Mouse (Mus musculus) ES-CJ7 (cell line): Measurements from ENCODE around the gene Pfkfb3.

Experiments used
- DNase-seq: peaks from one replicate; pipeline ENCODE4 v3.0.0; 2011; ENCODE audit warnings: low read depth, low spot score

Pfkfb3 gene

DNA sequence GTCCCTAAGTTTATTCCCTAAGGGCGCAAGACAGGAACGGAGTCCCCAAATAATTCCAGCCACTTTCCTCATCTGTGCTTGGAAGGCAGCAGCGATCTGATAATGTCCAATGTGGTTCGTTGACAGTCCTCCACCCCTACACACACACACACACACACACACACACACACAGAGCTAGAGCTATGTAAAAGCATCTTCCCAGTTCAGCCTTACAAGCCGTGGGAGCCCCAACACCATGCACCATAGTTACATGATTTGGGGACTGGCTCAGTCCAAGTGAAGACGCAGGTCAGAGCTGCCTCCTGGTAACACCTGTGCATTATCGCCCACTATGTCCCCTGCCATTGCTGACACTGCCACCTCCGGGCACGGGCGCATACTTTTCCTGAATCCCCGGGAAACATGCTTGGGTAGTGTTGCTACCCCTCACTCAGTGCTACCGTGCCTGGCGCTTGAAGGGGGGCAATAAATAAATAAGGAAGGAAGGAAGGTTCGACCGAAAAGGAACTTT lies 51.6 kb downstream of the Pfkfb3 start:
- DNase-seq = no peak

DNA sequence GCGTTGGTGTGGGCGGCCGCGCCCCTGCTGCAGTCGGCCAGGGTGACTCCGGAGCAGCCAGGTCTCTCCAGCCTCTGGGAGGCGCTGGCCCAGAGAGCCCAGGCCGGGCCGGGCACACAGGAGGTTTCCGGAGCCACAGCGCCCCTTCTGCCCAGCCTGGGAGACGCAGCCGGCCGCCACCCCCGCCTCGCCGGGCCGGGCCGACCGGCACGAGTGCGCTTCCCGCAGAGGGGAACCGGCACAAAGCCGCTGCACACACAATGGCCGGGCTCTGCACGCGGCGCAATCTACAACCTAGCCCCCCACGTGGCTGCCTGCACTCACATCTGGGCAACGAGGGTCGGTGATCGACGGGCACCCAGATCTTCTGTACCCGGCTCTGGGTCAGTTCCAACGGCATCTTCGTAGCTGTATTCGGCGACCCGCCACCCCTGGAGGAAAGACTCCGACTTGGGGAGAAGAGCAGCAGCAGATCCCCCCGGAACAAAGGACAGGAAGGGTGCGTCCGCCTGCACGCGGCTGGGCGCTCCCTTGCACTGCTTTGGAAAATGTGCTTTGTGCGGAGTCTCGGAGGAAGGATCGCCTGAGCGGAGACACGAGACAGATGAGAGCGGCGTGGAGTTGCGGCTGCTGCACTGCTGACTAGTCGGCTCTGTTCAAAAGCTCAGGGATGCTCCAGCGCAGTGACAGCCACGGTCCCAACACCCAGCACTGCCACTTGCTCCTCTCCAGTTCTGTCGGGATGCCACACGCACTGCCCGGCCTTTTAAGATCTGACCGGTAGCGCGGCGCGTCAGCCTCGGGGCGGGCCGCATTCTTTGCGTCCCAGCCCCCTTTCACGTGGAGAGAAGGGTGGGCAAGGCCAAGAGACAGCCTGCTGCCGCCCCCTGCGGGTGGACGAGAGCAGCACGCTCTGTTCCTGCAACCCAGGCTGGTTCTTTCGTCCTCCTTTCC lies 52.3 kb downstream of the Pfkfb3 start:
- peak; percentile 89 for DNase-seq

DNA sequence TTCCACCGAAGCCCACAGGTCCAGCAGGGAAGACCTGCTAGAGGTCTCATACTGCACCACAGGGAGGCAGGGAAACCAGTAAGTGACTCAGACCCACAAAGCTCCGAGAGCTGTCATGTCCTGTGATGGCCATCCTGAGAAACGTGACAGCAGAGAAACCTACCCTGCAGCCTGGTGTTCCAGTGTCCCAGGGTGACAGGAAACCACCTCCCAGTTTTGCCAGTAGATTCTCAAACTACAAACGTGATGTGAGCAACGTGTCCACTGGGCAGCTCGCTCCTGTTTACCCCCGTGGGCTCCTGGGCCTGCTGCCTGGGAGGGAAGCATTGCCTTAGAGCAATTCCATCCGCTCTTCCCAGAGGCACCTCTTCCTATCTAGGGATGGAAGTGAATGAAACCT lies 53.2 kb downstream of the Pfkfb3 start:
- no peak for DNase-seq

DNA sequence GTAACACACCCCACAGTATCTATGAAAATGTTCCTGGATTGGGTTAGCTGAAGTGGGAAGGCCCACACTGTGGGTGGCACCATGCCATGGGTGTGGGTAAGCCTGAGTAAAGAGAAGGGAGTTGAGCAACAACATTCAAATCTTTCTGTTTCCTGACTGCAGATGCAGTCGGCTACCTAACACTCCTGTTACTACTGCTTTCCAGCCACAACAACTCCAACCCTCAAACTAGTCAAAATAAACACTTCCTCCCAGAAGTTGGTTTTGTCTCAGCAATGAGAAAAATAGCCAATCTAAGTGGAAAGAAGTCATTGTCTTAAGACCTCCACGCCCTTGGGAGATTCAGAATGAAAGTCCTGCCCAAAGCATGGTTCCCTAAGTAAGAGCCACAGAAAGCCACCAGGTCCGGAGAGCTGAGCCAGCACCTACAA lies 57.3 kb downstream of the Pfkfb3 start:
- no peak for DNase-seq

DNA sequence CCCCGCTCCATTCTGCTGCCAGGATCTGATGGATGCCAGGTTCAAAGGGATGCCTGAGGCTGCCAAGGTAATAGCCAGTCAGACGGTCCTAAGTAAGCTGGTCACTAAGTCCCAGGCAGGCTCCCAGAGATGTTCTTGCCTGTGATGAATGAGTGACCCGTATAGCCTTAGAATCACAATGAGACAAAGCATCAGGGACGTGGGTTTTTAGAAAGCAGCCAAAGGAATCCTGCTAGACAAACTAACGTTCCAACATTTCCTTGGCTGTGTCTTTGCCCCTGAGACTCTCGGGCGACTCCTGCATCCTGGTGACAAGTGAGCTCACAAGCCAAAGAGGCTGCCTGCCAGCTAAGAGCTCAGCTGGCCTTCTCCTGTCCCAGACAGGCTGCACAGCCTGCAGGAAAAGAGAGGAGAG lies 59.0 kb downstream of the Pfkfb3 start:
- no peak for DNase-seq

DNA sequence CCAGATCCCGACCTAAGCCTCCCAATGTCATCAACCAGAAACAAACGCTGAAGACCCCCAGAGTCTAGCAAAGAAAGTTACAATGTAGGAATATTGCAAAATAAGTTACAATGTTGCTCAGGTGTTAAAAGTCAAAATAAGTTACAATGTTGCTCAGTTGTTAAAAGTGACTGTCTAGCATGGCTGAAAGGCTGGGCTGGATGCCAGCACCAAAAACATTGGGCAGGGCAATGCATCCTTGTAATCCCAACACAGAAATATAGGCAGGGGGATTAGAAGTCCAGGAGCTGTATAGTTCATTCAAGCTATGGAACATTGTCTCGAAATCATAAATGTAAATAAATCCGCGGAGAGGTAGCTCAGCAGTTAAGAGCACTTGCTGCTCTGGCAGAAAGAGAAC lies 61.0 kb downstream of the Pfkfb3 start:
- no peak for DNase-seq

DNA sequence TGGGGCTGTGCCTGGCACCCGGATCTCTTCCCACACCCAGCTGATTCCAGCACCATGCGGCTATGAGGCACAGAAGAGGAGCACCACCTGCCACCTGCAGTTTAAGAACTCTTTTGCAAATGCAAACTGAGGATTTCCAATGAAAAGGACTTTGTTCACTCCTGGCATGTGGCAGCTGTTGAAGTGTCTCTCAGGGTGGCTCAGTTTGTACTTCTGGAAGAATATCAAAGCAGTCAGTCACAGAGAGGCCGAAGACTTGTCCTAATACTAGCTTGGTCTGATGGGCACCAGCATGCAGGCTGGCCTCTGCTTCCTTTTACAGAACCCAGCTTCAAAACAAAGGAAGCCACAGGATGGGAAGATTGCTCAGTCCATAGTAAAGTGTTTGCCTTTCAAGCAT lies 62.4 kb downstream of the Pfkfb3 start:
- no peak for DNase-seq

DNA sequence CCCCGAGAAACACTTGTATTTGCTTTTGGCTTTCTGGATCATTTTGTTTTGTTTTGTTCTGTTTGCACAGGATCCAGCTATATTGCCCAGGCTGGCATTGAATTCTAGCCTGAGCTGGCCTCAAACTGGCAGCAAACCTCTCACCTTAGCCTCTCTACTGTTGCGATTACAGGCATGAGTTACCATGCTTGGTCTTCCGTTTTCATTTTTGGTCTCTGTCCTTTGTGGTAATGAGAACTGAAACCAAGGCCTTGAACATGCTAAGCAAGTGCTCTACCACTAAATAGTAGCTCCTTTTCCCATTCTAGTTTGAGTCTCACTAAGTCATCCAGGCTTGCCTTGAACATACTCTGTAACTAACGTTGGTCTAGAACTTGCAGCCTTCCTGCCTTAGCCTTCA lies 63.3 kb downstream of the Pfkfb3 start:
- no peak for DNase-seq

DNA sequence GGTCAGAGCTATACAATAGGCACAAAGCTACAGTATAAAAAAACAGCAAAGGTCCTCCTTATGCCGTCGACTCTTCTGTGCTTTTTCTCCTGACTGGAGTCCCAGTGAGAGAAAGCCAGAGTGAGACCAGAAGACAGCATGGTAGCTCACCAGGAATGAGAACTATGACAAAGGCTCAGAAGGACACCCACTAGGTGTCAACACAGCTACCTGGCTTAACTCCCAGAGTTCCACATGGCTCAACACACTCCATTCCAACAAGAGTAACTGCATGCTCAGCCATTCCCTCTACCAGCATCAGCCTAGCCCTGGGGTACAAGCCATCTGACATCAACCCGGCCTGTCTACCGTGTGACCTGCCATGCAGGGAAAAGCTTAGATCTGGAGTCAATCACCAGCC lies 70.7 kb downstream of the Pfkfb3 start:
- no peak for DNase-seq

DNA sequence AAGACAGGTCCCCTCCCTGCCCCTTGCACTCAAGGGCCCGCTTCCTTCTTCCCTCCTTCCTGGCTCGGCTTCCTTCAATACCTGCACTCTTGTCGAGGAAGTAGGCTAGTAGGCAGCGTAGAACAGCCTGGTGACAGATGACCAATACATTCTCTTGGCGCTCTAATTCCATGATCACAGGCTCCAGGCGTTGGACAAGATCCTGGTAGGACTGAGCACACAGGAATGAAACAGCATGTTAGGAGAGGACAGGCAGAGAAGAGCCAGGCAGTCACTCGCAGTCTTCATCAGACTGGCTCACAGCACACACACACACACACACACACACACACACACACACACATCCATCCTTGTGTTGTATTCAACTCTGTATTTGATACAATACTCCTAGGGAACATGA lies 71.5 kb downstream of the Pfkfb3 start:
- DNase-seq = no peak

DNA sequence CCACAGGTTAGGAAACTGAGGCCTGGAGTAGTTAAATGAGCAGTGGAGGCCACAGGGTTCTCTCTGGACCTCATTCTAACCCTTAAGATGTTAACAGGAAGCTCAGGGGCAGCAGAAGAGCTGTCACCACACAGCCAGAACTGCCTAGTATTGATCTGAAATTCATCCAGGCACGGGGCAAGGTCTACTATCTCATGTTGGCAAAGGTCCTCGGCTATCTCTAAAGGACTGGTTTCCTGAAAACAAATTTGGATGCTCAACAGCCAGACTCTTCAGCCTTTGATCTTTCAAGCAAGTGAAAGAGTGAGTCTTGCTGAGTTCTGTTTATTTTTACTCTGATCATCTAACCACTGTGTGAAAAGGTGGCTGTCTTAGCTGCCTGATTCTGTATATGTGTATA lies 74.9 kb downstream of the Pfkfb3 start:
- no peak for DNase-seq

DNA sequence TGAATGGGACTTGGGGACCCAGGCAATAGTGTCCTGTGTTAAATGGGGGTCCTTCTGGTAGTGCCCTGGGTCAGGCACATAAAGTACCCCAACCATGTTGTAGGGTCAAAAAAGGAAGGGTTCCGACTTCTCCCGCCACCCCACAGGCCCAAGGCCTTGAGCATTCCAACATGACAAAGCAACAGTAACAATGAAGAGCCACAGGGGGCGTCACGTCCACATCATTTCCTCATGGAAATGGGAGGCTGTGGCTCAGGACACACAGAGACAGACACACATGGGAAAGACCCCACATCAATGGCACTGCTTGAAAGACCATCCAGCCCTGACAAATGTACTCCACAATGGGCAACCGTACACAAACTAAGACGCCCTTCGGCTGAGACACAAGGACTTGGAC lies 78.6 kb downstream of the Pfkfb3 start:
- peak; percentile 21 for DNase-seq

DNA sequence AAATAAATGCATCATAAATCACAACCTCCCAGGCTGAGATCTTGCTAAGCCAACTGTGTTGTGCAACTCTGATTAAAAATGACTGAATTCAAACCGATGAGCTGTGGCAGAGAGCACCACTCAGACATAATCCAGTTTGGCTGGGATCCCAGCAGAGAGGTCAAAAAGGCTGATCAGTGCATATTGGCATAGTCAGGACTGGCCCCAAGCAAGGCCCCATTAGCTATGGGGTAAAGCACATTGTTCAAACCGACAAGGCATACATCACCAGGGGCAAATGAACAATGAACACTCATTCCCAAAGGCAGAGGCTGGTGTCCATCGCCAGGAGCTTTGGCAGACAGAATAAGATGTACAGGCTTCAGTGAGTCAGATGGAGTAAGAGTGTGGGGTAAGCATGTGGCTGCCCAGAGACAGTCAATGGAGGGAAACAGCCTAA lies 89.2 kb downstream of the Pfkfb3 start:
- no peak for DNase-seq

DNA sequence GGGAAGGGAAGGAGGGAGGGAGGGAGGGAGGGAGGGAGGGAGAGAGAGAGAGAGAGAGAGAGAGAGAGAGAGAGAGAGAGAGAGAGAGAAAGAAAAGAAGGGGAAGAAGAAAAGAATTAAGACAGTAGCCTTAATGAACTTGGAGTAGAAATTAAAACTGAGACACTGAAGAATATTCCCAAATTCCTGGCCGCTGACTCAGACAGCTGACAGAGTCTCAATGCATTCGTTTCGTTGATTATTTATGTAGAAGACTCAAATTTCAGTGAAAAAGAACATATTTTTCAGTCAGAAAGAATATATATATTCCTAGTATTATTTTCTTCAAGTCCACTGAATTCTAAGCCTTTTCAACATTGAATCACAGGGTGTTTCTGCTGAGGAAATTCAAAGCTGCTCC lies 92.9 kb downstream of the Pfkfb3 start:
- DNase-seq = no peak

DNA sequence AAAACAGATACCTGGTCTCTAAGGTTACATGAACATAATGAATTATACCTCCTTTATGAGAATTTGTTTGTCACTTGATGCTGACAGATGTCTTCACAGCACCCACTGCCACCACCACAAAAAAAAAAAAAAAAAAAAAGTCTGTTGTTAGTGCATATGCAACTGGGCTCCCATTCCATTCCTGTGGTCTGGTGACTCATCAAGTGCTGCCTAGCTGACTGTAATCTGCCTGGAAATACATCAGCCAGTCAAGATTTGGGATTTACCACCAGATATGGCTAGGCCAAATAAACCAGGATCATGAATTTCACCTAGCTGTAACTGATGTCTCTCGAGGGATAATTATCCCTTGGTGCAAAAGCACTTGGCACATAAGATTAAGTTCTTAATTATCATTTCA lies 95.4 kb downstream of the Pfkfb3 start:
- no peak for DNase-seq

DNA sequence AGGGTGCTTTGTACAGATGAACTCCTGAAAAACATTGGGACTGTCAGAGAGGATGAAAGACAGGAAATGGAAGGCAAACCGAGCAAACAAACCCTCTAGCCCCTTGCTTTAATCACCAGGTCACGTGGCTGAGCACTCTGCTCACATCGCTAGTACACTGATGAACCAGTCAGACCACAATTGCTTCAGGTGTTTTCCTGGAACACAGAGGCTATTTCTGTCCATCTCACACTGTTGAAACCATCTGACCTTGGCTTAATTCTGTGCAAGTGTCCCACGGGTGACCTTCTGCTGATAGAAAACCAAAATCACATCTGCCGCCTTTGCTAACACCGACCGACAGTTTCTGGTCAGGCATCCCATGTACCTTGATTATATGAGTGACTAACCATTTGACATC lies 96.0 kb downstream of the Pfkfb3 start:
- no peak for DNase-seq

DNA sequence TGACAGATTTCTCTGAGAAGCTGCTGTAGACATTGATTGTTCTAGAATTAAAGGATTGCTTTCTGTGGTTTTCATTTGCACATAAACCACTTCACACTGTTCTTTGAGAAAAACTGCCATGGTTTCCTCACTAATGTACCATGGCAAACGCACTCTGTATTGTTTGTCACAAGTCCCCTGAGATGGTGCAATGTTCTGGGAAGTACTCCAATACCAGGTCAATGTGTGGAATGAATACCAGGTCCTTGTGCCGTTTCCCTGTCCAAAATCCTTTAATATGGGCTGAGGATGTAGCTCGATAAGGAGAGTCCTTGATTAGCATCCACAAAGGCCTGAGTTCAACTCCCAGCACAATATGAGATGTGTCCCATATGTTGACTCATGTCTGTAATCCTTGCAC lies 105.2 kb downstream of the Pfkfb3 start:
- no peak for DNase-seq

DNA sequence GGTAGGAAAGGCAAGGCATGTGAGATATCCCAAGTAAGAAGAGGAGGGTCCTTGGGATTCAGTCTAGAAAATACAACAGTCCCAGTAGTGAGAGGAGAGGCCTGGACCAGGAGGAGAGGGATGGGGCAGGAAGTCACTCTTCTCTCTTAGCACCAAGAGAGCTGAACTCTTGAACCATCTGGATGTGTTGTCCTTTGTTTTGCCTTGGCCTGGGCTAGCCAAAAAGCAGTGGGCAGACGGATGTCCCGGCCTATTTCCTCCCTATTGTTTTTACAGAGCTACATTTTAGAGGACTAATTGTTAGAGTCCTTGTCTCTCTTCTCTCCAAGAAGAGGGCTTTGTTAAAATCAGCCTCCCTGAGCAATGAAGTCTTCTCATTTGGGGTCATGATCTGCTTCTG lies 106.0 kb downstream of the Pfkfb3 start:
- no peak for DNase-seq

DNA sequence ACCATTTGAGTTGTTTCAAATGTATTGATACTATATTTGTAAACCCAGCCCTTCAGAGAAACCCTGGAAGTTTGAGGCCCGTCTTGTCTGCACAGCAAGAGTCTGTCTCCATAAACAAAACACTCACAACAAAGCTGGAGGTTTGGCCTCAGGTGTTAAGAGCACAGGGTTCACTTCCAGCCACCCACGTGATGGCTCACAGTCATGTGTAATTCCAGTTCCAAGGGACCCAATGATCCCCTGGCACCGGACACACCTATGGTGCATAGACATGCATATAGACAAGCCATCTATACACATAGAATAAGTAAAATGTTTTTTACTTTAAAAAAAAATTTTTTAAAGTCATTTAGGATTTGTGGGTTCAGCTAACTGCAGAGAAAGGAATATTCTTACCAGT lies 108.2 kb downstream of the Pfkfb3 start:
- DNase-seq = no peak

DNA sequence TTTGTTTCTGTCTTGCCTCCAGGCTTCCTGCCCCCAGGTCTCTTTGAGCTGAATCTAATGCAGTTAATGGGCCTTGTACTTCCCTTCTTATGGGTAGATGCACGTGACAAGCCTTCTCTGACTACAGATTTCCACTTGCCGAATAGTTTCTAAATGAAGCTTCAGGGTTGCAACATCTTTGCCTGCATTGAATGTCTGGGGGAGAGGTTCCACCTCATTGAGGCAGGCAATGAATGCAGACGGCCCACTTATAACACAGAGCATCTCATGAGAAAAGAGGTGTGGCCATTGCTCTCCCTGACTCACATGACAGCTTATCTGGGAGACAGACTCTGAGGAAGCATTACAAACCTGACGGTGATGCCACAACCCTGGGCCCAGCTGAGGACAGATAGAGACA lies 112.0 kb downstream of the Pfkfb3 start:
- DNase-seq = no peak

DNA sequence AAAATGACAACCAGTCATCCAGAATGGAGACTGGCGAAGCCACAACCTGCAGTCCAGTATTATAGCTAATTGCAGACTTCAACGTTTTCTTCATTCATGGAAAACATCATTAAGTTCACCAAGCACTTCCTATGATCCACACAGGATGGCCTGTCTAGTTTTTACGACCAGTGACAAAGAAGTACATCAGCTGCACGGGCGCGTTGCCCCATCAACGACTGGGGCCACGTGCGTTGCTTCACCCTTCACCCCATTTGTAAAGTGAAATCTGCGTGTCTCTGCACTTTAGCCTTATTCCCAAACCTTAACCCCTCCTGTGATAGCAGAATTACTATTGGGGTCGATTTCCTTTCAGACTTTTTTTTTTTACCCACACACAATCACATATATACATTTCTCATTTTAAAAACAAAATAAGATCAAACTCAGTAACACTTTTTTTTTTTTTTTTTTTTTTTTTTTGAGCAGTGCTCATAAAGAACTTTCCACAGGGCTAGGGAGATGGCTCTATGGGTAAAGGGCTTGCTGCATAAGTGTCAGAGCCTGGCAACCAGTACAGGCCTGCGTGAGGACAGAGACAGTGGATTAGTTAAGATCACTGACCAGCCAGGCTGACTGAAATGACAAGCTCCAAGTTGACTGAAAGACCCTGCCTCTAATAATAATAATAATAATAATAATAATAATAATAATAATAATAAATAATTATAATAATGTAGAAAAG lies 115.5 kb downstream of the Pfkfb3 start:
- DNase-seq = no peak

DNA sequence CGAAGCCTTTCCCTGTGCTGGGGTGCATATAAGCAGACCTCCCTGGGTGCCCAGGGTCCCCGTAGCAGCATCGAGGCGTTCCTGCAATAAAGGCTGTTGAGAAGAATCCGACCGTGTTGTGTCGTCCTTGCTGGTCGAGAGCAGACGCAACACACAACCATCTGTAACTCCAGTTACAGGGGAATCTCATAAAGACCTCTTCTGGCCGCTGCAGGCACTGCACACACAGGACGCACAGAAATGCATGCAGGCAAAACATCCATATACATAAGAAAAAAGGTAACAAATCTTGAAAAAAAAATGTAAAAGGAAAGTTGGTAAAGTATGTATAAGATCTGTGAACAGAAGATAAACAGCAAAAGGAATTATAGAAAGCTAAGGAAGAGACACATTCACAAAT lies 117.5 kb downstream of the Pfkfb3 start:
- peak; percentile 23 for DNase-seq

DNA sequence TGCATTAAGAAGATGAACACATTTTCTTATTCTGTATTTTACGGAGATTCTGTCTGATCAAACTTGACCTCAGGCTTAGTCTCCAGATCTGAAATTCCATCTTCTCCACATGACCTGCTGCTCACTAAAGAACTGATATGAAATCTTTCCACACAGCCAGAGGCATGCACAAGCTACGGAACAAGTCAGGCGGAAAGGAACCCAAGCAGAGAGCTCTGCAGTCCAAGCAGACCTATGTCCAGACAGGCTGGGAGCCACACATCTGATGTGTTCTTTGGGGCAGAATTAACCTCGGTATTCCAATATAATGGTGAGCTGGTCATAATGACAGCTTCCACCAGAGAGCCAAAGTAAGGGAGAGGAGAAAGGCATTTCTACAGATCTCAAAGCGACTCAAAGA lies 120.5 kb downstream of the Pfkfb3 start:
- no peak for DNase-seq
